Mouse (Mus musculus) c-Kit-negative CD71-positive TER-119-positive erythroid progenitor cells, embryonic 14.5 days (primary cell): Measurements from ENCODE around the gene Cwf19l1.
A peak's percentile ranks its signal among the peaks of the same experiment; 100 is the strongest.

Source experiments
- DNase-seq: peaks from one replicate; pipeline ENCODE4 v3.0.0-alpha.2; 2013; ENCODE audit warnings: low read depth, low spot score

Cwf19l1 gene

DNA sequence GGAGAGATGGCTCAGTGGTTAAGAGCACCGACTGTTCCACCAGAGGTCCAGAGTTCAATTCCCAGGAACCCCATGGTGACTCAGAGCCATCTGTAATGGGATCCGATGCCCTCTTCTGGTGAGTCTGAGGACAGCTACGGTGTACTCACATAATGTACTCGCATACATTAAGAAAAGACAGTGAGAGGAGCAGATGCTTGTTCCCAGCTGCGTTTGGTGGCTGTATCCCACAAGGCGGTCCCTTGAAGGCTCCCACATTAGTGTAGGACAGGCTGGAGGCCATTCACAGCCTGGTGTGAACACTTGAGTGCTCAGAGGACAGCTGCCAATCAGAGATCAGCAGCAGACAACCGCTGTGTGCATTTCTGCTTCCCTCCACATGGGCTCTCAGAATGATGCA lies 24.0 kb downstream of the Cwf19l1 start:
- no peak for DNase-seq

DNA sequence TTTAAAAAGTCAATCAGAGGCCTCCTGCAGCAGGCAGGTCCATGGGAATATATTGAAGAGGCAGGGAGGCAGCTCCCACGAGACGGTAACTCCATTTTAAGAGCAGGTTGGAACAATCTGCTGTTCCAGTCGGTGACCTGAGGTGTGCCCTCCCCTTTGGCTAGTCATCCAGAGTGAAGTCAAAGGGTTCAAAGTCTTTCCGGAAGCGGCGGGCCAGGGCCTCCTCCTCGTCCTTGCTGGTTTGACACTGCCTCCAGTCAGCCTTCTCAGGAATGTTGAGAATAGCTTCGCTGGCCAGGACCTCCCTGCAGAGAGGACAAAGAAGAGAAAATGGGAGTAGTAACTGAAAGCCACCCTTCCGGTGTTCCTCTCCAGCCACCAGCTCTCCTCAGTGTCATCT lies 25.3 kb downstream of the Cwf19l1 start:
- no peak for DNase-seq

DNA sequence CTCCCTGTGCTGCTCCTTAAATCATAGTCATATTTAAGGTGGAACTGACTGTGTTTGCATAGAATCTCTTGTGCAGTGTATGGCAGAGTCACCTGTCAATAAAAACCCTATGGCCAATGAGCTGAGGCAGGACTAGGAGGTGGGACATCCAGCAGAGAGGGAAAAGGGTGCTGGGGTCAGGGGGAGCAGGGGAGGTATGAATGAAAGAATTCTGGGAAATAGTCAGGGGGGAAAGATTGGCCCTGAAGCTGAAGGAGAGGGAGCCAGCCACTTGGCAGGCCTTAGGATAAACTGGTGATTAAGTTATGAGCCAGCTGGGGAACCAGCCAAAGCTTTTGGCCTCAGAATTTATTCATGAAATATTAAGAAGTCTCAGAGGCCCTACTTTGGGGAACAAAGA lies 26.7 kb downstream of the Cwf19l1 start:
- no peak for DNase-seq

DNA sequence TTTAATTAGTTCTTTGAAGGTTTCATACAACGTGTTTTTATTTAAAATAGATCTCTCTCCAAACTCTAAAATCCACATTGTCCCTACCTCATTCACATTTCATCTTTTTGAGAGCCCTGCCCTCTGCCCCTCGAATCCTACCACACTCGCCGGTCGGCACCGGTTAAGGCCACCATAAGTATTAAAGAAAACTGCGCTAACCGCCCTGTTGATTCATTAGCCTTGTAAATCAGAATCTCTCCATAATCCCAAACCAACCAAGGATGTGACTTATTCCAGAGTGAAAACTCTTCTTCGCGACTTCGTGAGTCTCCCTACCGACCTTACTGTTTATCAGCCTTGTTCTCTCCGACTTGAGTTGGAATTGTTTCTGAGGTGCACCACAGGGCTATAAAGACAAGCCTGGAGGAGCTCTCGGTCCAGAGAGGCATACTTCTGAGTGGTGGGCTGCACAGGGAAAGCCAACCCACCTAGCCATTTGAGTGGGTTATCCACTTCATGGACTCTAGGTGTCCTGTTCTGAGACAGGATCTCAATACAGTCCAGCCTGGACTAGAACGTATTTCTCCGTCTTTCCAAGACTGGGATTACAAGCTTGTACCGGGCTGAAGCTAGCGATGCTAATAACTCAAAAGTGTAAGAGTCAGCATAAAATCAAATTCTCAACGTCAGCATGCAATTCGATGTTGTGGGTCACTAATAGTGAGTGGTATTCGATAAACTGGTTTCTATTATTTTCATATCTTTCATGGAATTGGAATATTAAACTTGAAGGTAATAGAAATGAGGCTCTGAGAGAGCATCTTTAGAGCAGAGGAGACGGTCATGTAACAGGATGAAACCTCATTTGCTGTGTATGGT lies 27.8 kb downstream of the Cwf19l1 start:
- no peak for DNase-seq

DNA sequence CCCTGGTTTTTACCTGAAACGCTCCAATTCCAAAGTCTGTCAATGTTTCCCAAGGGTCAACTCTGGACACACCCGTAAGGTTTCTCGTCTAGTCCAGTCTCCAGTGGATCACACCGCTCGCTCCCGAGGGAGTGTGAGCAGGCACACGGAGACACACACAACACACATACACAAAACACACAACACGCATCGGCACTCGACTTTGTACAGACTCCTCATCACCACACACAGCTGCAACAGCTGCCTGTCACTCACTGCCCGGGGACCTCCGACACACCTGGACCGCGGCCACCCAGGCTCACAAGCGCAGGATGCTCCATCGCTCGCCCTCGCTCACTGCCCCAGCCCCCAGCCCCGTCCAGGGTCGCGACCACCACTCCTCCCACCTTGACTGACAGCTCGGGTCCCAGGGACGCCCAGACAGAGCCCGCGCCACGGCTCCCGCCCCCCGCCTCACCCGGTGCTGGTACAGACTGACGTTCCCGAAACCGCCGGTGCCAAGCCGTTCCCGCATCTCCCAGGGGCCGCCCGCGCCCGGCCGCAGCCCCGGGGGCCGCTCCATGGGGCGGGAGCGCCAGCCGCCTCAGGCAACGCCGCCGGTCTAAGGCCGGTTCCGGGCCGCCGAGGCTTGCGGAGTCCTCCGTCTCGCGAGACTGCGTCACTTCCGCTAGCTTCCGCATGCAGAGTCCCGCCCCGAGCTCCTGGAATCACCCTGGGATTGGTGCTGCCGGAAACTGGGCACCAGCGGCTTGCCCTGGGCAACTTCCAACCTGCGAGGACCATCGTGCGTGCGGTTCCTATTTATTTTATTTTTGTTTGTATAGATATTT lies 28.6 kb downstream of the Cwf19l1 start, which contains the start of gene Chuk:
TSS of gene Chuk (minus strand) at position 650 of the 830 bp plus-strand sequence.
- peak; percentile 91 for DNase-seq

DNA sequence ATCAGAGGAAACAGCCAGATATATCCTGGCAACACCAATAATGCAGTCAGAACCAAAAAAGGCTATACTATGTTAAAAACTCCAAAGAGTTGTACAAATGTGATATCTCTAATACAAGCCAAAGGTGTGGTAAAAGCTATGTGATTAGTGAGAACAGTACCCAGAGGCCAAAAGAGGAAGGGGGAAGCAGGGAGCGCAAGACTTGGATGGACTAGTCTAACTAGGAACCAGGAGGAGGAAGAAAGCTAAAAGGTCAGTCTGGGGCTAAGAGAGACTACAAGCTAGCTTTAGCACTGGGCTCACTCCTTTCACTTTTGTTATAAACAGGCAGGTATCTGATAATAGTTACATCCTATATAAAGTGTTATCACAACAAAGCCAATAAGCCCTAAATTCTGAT lies 31.3 kb downstream of the Cwf19l1 start:
- no peak for DNase-seq

DNA sequence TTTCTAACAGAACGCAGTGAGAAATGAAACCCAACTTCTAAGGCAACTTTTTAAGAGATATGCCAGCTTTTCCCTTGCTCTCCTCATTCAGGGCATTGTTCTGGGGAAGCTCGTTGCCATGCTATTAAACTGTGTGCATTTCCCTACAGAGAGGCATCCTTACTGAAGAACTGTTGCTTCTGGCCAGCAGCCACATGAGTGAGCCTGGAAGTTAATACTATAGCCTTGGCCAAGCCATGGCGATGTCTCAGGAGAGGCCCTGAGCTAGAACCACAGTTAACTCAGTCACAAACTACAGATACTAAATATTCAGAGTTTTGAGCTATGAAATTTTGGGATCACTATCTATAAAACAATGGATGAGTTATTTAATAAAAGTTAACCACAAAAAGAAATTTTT lies 32.7 kb downstream of the Cwf19l1 start:
- DNase-seq = no peak

DNA sequence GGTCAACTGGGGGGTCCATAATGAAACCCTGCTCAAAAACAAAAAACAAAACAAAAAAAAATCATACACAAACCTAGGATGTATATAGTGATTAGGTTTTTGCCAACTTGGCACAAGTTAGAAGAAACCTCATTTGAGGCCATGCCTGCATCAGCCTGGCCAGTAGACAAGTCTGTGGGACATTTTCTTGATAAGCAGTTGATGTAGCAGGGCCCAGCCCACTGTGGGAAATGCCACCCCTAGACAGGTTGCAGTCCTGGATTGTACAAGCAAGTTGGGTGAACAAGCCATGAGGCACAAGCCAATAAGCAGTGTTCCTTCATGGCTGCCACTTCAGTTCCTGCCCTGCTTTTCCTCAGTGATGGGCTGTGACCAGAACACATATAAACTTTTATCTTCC lies 34.8 kb downstream of the Cwf19l1 start:
- no peak for DNase-seq

DNA sequence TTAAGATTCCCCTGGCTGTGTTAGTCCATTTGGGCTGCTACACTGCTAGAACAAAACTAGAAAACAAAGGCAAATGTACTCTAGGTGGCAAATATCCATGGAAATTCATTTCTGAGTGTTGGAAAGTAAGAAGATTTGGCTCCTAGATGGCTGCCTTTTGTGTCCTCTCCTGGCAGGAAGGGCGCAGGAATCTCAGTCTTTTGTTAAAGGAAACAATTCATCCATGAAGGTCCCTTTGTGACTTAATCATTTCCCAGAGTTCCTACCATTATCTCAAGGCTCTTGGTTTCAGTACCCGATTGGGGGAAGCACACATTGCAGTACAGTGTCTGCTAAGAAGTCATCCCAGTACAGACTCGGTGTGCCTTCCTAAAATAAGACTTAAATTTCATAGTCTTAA lies 49.4 kb downstream of the Cwf19l1 start:
- DNase-seq = no peak

DNA sequence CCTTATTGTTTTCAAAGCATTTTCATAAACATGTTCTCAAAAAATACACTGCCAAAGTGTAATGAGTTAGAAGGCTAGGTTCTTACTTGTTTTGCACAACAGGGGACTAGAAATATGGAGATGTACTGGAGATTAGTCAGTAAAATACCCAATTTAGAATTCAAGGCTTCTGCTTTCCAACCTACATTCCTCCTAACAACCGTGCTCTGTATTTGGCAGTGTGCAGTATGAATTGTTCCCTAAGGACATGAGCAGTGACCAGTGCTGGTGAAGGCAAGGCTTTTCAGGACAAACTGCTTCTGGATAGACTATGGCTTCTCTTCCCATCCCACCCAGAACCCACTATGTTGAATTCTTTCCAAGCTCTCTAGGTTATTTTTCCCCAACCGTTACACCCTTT lies 54.8 kb downstream of the Cwf19l1 start:
- no peak for DNase-seq

DNA sequence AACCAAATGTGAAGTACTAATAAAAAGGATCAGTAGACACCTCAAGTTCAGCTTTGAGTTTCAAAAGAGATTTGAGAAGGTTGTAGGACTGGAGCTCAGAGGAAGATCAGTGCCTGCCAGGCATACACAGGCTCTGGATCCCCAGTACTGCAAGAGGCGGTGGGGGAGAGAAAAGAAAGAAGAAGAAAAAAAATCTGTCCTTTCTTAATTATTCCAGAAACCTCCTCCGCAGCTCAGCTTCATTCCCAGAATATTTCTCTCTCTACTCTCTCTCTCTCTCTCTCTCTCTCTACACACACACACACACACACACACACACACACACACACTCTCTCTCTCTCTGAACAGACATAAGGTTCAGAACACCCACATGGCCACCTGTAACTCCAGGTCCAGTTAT lies 55.7 kb downstream of the Cwf19l1 start:
- no peak for DNase-seq

DNA sequence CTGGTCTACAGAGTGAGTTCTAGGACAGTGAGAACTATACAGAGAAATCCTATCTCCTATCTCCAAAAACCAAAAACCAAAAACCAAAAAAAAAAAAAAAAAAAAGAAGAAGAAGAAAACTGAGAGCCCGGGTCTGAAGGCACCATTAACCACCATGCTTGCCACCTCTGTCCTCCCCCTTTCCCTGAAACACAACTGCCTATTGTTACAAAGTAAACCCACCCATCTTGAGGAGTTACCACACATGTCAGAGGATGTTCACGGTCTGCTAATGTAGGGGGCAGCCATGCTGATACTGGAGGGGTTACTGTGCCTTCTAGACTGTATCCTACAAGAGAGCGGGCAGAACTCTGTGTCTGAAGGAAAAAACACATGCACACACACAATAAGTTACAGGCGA lies 58.7 kb downstream of the Cwf19l1 start:
- DNase-seq = no peak

DNA sequence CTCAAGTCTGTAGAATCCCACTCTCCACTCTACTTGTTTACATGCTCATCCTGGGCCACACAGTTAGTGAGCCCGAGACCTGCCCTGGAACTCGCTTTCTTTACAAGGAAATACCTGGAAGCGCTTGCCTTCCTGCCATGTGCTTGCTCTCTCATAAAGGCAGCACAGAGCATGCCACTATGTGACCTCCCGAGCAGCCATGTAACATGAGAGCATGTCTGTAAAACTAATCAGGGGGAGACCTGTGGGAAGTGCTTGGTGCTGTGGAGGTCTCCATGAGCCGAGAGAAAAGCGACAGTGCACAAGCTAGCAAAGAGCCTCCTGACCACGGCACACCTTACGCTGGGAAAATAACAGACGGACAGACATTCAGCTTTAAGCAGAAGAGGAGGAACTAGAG lies 59.2 kb downstream of the Cwf19l1 start:
- DNase-seq = no peak

DNA sequence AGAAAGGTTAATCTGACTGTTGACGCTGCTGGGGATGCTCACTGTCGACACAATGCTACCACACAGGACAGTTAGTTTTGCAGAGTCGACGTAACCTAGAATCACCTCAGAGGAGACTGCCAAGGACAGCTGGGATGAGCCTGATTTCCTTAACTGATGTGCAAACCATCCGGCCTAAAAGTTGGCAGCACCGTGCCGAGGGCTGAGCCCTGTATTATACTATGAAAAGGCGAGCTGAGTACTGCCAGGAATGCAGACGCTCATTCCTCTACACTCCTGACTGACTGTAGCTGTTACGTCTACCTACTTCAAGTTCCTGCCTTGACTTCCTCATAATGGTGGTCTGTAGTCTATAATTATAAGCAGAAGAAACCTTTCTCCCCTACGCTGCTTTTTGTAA lies 60.7 kb downstream of the Cwf19l1 start:
- no peak for DNase-seq

DNA sequence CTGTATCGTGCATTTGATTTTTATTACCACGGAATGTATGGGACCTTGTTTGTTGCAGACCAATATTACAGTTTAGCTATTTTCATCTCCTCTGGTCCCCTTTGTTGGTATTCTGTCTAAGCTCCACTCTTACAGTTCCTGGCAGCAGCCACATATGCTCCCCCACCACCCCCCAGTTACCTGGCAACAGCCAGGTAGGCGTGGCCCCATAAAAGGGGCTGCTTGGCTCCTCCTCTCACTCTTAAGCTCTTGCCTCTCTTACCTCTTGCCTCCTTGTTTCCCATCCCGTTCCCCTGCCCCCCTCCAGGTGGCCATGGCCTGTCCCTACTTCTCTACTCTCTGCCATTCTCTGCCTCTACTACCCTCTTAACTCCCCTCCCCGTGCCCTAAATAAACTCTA lies 64.5 kb downstream of the Cwf19l1 start:
- DNase-seq = no peak

DNA sequence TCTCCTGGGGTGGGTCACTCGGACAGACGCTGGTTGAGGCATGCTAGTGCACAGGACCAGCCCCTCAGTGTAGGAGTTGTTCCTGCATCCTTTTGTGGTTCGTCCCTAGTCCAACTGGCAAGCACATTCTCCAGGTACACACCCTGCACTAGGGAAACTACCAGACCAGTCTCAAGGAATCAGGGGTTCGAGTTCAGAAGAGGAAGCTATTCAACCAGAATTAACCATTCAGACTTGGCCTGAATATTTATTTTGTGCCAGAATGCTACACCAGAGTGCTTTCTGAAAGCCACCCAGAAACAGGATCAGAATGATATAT lies 65.8 kb downstream of the Cwf19l1 start:
- DNase-seq = no peak

DNA sequence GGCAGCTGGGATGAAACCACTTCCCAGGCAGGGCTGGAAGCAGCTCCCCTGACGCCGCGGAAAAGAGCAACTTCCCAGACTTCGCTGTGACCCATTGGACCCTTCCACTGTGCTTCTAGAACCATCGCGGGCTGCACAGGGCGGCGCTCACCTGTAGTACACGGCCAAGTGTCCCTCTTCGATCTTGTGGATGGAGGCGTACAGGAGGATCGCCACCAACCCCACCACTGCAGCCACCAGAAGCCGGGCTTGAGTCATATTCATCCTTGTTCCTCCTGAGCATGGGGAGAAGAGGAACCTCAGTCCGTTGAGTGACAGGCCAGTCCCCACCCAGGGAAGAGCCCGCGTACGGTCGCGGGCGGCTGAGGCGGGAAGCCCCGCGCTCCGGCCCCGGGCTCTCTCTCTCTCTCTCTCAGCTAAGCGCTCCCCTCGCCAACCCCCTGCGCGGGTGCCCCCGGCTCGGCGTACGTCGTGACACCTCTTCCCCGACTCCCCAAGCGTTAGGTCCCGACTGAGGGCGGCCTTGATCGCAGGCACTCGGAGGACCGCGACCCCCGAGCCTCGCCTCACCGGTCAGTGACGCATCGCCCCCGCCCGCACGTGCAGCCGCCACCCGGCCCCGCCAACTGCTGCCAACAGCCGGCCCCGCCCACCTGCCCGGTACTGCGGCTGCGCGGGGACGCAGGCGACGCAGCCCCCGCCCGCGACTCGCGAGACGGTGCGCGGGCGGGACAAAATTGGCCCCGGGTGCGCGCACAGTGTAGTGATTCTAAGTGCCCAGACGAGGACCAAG lies 66.4 kb downstream of the Cwf19l1 start, which contains the start of gene Erlin1:
TSS of gene Erlin1 (minus strand) at position 665 of the 793 bp plus-strand sequence.
- peak; percentile 44 for DNase-seq

DNA sequence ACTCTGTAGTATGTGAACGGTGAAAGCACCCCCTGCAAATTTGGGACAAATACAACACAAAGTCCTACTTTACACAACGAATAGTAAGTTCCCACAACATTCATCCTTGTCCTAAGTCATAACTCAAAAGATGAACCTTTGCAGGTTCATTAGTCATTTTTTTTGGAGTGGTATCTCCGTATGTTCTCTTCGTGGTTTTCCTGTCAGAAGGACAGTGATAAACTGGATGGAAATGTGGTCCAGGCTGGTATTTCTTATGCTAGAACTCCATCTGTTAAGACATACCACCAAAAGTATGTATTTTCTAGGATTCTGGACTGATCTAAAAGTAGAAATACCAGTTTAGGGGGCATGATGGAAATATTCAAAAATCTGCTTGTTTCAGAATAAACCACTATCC lies 67.4 kb downstream of the Cwf19l1 start:
- DNase-seq = no peak

DNA sequence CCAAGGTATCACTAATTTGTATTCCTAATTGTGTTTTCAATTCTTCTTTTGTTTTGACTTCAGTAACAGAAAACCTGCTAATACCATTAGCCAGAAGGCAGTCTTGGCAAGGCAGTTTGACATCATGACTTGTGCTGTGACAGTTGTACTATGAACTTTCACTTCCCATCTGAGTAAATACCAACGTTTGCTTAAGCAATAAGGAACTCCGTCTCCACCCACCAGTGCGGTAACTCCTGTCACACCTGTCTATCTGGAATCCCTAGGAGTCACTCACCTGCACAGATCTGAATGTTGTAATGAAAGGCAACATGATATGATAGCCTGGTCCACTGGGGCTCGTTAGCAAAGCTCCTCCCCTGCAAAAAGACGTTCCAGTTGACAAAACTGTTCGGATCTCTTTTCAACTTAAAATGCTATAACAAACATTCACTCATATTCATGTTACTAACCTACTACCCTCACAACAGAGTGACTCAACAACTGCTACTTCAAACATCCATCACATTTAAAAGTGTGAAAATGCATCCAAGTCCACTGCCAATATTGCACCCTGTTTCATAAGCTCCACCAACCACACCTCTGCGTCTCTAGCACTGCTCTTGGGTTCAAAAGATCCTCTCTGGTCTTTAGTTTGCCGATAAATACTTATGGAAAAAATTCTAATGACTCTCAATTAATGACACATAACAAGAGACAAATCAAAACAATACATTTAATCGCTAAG lies 68.2 kb downstream of the Cwf19l1 start:
- no peak for DNase-seq

DNA sequence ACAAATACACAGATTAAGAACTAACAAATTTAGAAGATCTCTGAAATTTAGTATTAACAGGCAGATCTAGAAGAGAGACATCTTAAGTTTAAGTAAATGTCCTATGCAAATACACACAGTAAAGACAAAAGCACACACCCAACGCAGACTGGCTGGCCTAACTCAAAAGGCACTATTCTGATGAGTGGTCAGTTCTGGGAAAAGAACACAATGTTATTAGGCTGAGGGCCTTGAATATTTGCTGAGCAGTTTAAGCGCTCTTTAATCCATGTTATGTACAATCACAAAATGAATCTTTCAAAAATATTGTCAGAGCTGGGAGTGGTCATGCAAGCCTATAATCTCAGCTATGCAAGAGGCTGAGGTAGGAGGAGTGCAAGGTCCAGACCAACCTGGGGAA lies 70.9 kb downstream of the Cwf19l1 start:
- no peak for DNase-seq

DNA sequence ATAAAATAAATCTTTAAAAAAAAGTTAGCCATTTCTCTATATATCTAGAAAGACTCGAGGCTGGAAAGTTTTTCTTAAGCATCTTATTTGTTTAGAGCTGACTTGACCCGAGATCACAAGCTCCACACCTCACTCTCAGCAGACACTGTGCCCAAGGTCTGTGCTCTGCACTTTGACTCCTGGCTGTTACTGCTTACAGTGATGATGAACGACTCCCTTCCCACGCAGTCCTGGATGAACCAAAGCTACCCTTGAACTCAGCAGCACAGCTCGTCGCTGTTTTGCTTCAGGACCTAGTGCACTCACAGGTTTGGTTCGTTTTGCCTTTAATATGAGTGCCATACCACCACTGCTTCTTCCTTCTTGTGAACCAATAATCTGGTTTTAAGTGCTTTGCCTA lies 71.9 kb downstream of the Cwf19l1 start:
- no peak for DNase-seq
